Mouse (Mus musculus): ENCODE measurements at regions not wholly inside any gene's neighbourhood (a gene's known extent, or its start where the extent isn't known, plus 50 kb on each side); places are given as distances from the start of the nearest gene placed in this dataset.

DNA sequence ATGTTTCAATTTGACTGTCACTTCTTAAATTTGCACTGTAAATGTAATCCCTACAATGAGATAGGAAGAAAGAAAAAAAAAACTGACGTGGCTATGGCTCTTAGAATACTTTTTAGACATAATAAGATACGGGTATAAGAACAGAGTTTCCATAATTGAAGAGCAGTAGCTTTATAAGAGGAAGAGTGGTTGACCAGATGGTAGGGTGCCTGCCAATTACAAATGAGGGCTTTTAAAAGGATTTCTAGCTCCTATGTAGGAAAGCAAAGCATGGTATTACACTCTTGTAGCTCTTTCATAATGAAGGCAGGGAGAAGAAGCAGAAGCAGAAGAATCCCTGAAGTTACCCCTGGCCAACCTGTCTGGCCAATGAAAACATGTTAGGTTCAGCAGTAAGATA is 239.7 kb upstream of the Car10 start:
- H3K9ac ChIP-seq (ENCODE audit: low read depth, low read length), result no peak overlapping the region
- H3K36me3 ChIP-seq (ENCODE audit: control insufficient read depth, insufficient read depth, low read length), result no peaks in the 10 kb centered on the region
- no peaks in the 10 kb centered on the region for H3K4me1 ChIP-seq (ENCODE audit: control insufficient read depth, insufficient read depth, low read length)
- 77% methylated on average over 2 of the region's 2 CpGs for WGBS
- no peak overlapping the region for H3K4me3 ChIP-seq (ENCODE audit: low read length)
- no peak for ATAC-seq
- H3K9me3 ChIP-seq (ENCODE audit: control insufficient read depth, low read length), result no peaks in the 10 kb centered on the region
- H3K4me2 ChIP-seq (ENCODE audit: low read depth, low read length), result no peak overlapping the region
- no peak overlapping the region for H3K27ac ChIP-seq (ENCODE audit: low read length)
- H3K27me3 ChIP-seq (replicated peaks; ENCODE audit: control insufficient read depth, insufficient read depth, low read length), result no peaks in the 10 kb centered on the region

DNA sequence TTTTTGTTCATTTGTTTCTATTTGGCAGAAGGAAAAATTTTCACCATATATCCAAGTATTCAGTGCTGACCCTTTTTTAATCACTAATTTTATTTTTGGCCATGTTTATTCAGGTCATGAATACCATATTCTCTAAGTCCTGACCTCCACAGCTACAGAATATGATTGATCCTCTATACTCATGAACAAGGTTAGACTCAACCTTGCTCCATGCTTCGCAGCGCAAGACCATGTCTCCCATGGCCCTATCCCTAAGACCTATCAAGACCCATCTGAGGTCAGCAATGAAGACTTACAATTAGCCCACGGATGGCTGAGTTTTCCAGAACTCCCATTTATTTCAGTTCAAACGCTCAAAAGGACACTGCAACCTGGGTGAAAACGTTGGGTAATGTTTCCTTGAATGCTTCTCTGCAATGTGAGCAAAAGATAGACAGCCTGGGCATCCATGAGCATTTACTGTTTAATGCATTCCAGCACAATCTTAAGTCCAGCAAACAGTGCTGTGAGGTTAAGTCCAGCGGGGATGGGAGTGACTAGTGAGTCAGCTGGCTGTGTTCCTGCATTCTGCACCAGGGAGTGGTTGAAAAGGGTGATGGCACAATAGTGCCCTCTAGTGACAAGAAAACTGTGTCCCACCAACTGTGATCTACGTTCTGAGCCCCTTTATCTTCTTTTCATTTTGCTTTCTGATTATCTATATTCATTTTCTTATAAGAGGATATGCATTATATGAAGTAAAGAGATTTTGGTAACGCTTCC is 208.0 kb upstream of the Car10 start:
- 51% methylated on average over 8 of the region's 8 CpGs for WGBS
- ATAC-seq, result peak; percentile 56; the same call in 1 of the 2 replicates

DNA sequence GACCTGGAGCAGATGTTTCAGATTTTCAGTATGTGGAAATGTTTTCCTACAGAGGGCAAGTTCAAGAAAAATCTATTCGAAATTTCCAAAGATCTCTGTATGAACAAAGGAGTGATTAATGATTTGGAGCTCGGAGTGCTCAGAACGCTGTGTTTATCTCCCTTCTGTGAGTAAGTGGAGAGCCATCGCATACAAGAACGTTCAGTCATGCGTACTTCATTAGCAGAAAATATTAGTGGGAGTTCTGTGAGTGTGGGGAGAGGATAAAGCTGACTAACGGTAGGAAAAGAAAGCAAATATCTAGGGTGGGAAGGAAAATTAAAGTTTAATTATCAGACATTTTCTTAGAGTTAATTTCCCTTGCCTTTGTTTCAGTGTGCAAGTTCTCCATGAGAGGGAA is 198.5 kb upstream of the Car10 start:
- no peak overlapping the region for H3K4me2 ChIP-seq (ENCODE audit: low read depth, low read length)
- WGBS, result 31% methylated on average over 7 of the region's 7 CpGs
- no peaks in the 10 kb centered on the region for H3K36me3 ChIP-seq (ENCODE audit: control insufficient read depth, insufficient read depth, low read length)
- H3K27me3 ChIP-seq (replicated peaks; ENCODE audit: control insufficient read depth, insufficient read depth, low read length), result no peaks in the 10 kb centered on the region
- no peak overlapping the region for H3K4me3 ChIP-seq (ENCODE audit: low read length)
- H3K27ac ChIP-seq (ENCODE audit: low read length), result no peak overlapping the region
- H3K9me3 ChIP-seq (ENCODE audit: control insufficient read depth, low read length), result no peaks in the 10 kb centered on the region
- no peaks in the 10 kb centered on the region for H3K4me1 ChIP-seq (ENCODE audit: control insufficient read depth, insufficient read depth, low read length)
- ATAC-seq, result no peak
- H3K9ac ChIP-seq (ENCODE audit: low read depth, low read length), result no peak overlapping the region

More for the DNA sequence above, 208.0 kb upstream of the Car10 start:
- Histone ChIP-seq H3K9me3 (ENCODE audit: control insufficient read depth, low read length) (no peaks in the 10 kb centered on the region), H3K4me1 (ENCODE audit: control insufficient read depth, insufficient read depth, low read length) (no peaks in the 10 kb centered on the region), H3K4me2 (ENCODE audit: low read depth, low read length) (no peak overlapping the region), H3K27me3 (replicated peaks; ENCODE audit: control insufficient read depth, insufficient read depth, low read length) (no peaks in the 10 kb centered on the region), H3K36me3 (ENCODE audit: control insufficient read depth, insufficient read depth, low read length) (no peaks in the 10 kb centered on the region), H3K9ac (ENCODE audit: low read depth, low read length) (no peak overlapping the region), H3K27ac (ENCODE audit: low read length) (no peak overlapping the region), H3K4me3 (ENCODE audit: low read length) (no peak overlapping the region)

All from intestine, embryonic 16.5 days (tissue).